Mouse (Mus musculus): Measurements from ENCODE around the gene Gbp9. TPM values are rescaled to one million over a fixed set of nuclear protein-coding genes. Genes with fewer than 3 reads are reported as not detected.

Gbp9 gene
- 0.34 and 0.94 TPM in 2 replicates for polyA plus RNA-seq (2021; fragmentation: Nextera tagmentation)
- long read RNA-seq, experiment 1, partial matches to known transcripts, result 0 of 1 reads
- long read RNA-seq, experiment 1, other reads (novel, unspliced or antisense), result 1 of 1 reads
- long read RNA-seq, experiment 2, full-length matches to known transcripts, result 2 of 6 reads
- long read RNA-seq, experiment 2, partial matches to known transcripts, result 1 of 6 reads
- long read RNA-seq, experiment 2, other reads (novel, unspliced or antisense), result 3 of 6 reads

GRCm38 (mm10) chr5:105139409-105140088 lies at the start of gene Gbp9, which contains the start of the genes Gbp8 and Gbp4:
Gene Gbp9, minus strand, starts transcription at chr5:105139539.
Gene Gbp8, minus strand, starts transcription at chr5:105139540.
Gene Gbp4, minus strand, starts transcription at chr5:105139586.

Other genes starting within 250 kb of the Gbp9 start
- 0.15 and 0.25 TPM in 2 replicates for gene Abcg3, start 156.8 kb downstream of the Gbp9 start, polyA plus RNA-seq (2021; fragmentation: Nextera tagmentation)
- 0.08 and 0.19 TPM in 2 replicates for gene Gbp8, start within 50 bp of the Gbp9 start, polyA plus RNA-seq (2021; fragmentation: Nextera tagmentation)
- 0.35 and 0.73 TPM in 2 replicates for gene Gbp4, start within 50 bp of the Gbp9 start, polyA plus RNA-seq (2021; fragmentation: Nextera tagmentation)
- gene Gbp10, start 100.0 kb upstream of the Gbp9 start, polyA plus RNA-seq (2021; fragmentation: Nextera tagmentation), result 0.09 and 0.21 TPM in 2 replicates
- gene Gm43302, start 154.2 kb upstream of the Gbp9 start, polyA plus RNA-seq (2021; fragmentation: Nextera tagmentation), result 0.09 and 0.18 TPM in 2 replicates
- gene Gbp6, start 154.2 kb upstream of the Gbp9 start, polyA plus RNA-seq (2021; fragmentation: Nextera tagmentation), result 1.0 and 2.2 TPM in 2 replicates